ENCODE assay signal across 8 mouse cellular contexts in the genomic region with DNA sequence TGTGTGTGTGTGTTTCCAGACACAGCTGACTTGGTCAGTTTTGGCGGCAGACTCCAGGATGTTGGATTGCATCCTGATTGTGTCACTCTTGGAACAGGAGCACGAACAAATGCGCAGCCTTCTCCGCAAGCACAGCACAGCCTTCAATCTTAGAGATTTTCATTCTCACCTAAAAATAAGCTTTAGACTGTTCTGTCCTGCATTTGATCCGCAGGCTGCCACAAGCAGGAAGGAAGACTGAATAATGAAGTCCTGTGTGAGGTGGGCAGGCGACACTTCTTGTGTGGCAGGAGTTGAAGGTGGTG. TPM values are rescaled to one million over a fixed set of nuclear protein-coding genes. Genes with fewer than 3 reads are reported as not detected.
DNase-seq lines count a peak whose midpoint lies in the region; ATAC-seq lines count a peak whose summit lies in the region.

No protein-coding gene starts in this region.

- H3K4me2 ChIP-seq in embryonic facial prominence, embryonic 14.5 days (ENCODE audit: low read depth, low read length) = no peak overlapping the region

- peaks cover 14% of the 10 kb centered on the region for H3K36me3 ChIP-seq in embryonic facial prominence, embryonic 14.5 days (ENCODE audit: control insufficient read depth, insufficient read depth, low read length)
- peaks cover 20% of the 10 kb centered on the region for H3K36me3 ChIP-seq in embryonic facial prominence, embryonic 10.5 days (replicated peaks)

- no peak overlapping the region for H3K4me3 ChIP-seq in embryonic facial prominence, embryonic 14.5 days (ENCODE audit: low read depth, low read length)
- H3K4me3 ChIP-seq in embryonic facial prominence, embryonic 10.5 days = no peak overlapping the region

- ATAC-seq in embryonic facial prominence, embryonic 14.5 days (ENCODE audit: low read depth) = no peak; the same call in 1 of the 2 replicates

- no peaks in the 10 kb centered on the region for H3K9me3 ChIP-seq in embryonic facial prominence, embryonic 14.5 days (ENCODE audit: control insufficient read depth, low read length)
- H3K9me3 ChIP-seq in embryonic facial prominence, embryonic 10.5 days = no peaks in the 10 kb centered on the region

- no peaks in the 10 kb centered on the region for H3K27me3 ChIP-seq in embryonic facial prominence, embryonic 14.5 days (replicated peaks; ENCODE audit: control insufficient read depth, insufficient read depth, low read length)
- H3K27me3 ChIP-seq in embryonic facial prominence, embryonic 10.5 days (replicated peaks; ENCODE audit: low read depth, poor library complexity, severe bottlenecking) = no peaks in the 10 kb centered on the region

- 54% methylated on average over 6 of the region's 6 CpGs for WGBS in embryonic facial prominence, embryonic 14.5 days
- 74% methylated on average over 6 of the region's 6 CpGs for WGBS in embryonic facial prominence, embryonic 10.5 days

- H3K27ac ChIP-seq in embryonic facial prominence, embryonic 14.5 days (replicated peaks; ENCODE audit: low read depth, low read length) = no peak overlapping the region
- H3K27ac ChIP-seq in embryonic facial prominence, embryonic 10.5 days (replicated peaks) = no peak overlapping the region

- no peak overlapping the region for H3K9ac ChIP-seq in embryonic facial prominence, embryonic 14.5 days (ENCODE audit: low read depth, low read length)

- intact Hi-C loops in heart, postnatal 14 days (cut with DNase I) = no loop called here

- peak; percentile 67 for DNase-seq in embryonic facial prominence, embryonic 14.5 days (ENCODE audit: low spot score)
- DNase-seq in embryonic facial prominence, embryonic 10.5 days (ENCODE audit: low spot score) = no peak
- peak; percentile 36 for DNase-seq in urinary bladder, postnatal 25 days (ENCODE audit: low spot score)
- no peak for DNase-seq in urinary bladder, adult 2 months (ENCODE audit: low spot score)
- DNase-seq in heart, postnatal 14 days = peak; percentile 74 to 82
- no peak for DNase-seq in spleen, postnatal 14 days (ENCODE audit: low spot score in 2 of 2)
- no peak for DNase-seq in layer of hippocampus, adult 9-11 months
- DNase-seq in natural killer cell, adult 2 months (ENCODE audit: low spot score in 2 of 2) = no peak

- peaks cover 11% of the 10 kb centered on the region; the same call in 1 of the 2 replicates for H3K4me1 ChIP-seq in embryonic facial prominence, embryonic 14.5 days (ENCODE audit: control insufficient read depth, insufficient read depth, low read length)
- H3K4me1 ChIP-seq in embryonic facial prominence, embryonic 10.5 days = peaks cover 36% of the 10 kb centered on the region

RNA-seq across cellular contexts. Expression of a gene that starts 10.1 kb away (rescaled TPM):
- polyA plus RNA-seq in embryonic facial prominence, embryonic 14.5 days (2014; fragmentation: Nextera tagmentation; extraction: Ambion mirVana) = 42.2 and 46.6 TPM in 2 replicates
- 17.7 and 19.0 TPM in 2 replicates for polyA plus RNA-seq in embryonic facial prominence, embryonic 10.5 days (2016; fragmentation: Nextera tagmentation; extraction: Ambion mirVana)
- 63.8 and 64.4 TPM in 2 replicates for polyA plus RNA-seq in urinary bladder, adult 2 months (2012; rRNA removed)
- total RNA-seq in heart, postnatal 14 days (2021) = 10 to 100 TPM; 42.1 TPM

RNA-seq across cellular contexts. Expression of a gene that starts 38.0 kb away (rescaled TPM):
- polyA plus RNA-seq in embryonic facial prominence, embryonic 14.5 days (2014; fragmentation: Nextera tagmentation; extraction: Ambion mirVana) = 75.4 and 77.0 TPM in 2 replicates
- polyA plus RNA-seq in embryonic facial prominence, embryonic 10.5 days (2016; fragmentation: Nextera tagmentation; extraction: Ambion mirVana) = 68.0 and 77.6 TPM in 2 replicates
- 14.3 and 16.1 TPM in 2 replicates for polyA plus RNA-seq in urinary bladder, adult 2 months (2012; rRNA removed)
- total RNA-seq in heart, postnatal 14 days (2021) = 1 to 10 TPM; 9.6 to 9.9 TPM

RNA-seq across cellular contexts. Expression of a gene that starts 49.1 kb away (rescaled TPM):
- polyA plus RNA-seq in embryonic facial prominence, embryonic 14.5 days (2014; fragmentation: Nextera tagmentation; extraction: Ambion mirVana) = 1.00 and 1.0 TPM in 2 replicates
- 0.44 and 0.82 TPM in 2 replicates for polyA plus RNA-seq in embryonic facial prominence, embryonic 10.5 days (2016; fragmentation: Nextera tagmentation; extraction: Ambion mirVana)
- 6.5 and 7.4 TPM in 2 replicates for polyA plus RNA-seq in urinary bladder, adult 2 months (2012; rRNA removed)
- total RNA-seq in heart, postnatal 14 days (2021) = under 1 TPM; 0.07 TPM

RNA-seq across cellular contexts. Expression of a gene that starts 49.2 kb away (rescaled TPM):
- polyA plus RNA-seq in embryonic facial prominence, embryonic 14.5 days (2014; fragmentation: Nextera tagmentation; extraction: Ambion mirVana) = not detected in 2 replicates
- 0.16 TPM in 1 of 2 replicates, not detected in the other for polyA plus RNA-seq in embryonic facial prominence, embryonic 10.5 days (2016; fragmentation: Nextera tagmentation; extraction: Ambion mirVana)
- polyA plus RNA-seq in urinary bladder, adult 2 months (2012; rRNA removed) = 0.11 and 0.15 TPM in 2 replicates
- not detected for total RNA-seq in heart, postnatal 14 days (2021)

RNA-seq across cellular contexts. Expression of a gene that starts 58.9 kb away (rescaled TPM):
- polyA plus RNA-seq in embryonic facial prominence, embryonic 14.5 days (2014; fragmentation: Nextera tagmentation; extraction: Ambion mirVana) = not detected in 2 replicates
- not detected in 2 replicates for polyA plus RNA-seq in embryonic facial prominence, embryonic 10.5 days (2016; fragmentation: Nextera tagmentation; extraction: Ambion mirVana)
- polyA plus RNA-seq in urinary bladder, adult 2 months (2012; rRNA removed) = not detected in 2 replicates
- total RNA-seq in heart, postnatal 14 days (2021) = not detected

Comparison
In these comparisons a context has a peak if more than half of its experiments do, and no peak if none do; other contexts are left out.
1. DNase-seq: peak in embryonic facial prominence, embryonic 14.5 days (single experiment), urinary bladder, postnatal 25 days (single experiment) and heart, postnatal 14 days (2 of 2); none in embryonic facial prominence, embryonic 10.5 days (single experiment), urinary bladder, adult 2 months (single experiment), spleen, postnatal 14 days (0 of 2), layer of hippocampus, adult 9-11 months (single experiment) and natural killer cell, adult 2 months (0 of 2).